Mouse (Mus musculus) cerebral cortex, adult 2 months (tissue): Measurements from ENCODE around the gene Ifnar1.

Source experiments
- WGBS: fragments of 180-500 bp; shearing (Covaris S2); methylation state at CpG from one replicate; pipeline ENCODE4 v1.1.7; 2018; 5-methylcytosine and 5-hydroxymethylcytosine counted together

Ifnar1 gene

DNA sequence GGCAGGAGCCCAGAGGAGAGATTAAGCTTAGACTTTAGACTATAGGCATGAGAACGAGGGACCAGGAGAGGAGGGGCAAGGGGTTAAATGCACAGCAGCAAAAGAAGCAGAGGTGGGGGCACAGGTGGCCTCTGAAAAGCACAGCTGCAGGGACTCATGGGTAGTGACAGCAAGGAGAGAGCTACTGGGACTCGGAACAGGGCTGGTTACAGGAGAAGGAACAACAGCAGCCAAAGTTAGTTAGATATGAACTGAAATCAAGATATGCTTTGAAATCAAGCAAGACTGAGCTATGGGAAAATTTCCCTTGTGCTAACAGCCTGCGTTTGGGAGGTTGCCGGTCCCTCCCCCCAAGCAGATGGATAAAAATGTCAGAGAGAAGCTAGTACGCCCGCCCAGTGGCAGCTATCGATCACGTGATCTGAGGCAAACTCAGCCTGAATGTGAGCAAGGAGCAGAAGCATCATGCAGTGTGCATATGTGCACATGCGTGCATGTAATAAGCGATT is 56.6 kb downstream of the Ifnar1 start:
- WGBS: 25% methylated on average over 10 of the region's 10 CpGs

DNA sequence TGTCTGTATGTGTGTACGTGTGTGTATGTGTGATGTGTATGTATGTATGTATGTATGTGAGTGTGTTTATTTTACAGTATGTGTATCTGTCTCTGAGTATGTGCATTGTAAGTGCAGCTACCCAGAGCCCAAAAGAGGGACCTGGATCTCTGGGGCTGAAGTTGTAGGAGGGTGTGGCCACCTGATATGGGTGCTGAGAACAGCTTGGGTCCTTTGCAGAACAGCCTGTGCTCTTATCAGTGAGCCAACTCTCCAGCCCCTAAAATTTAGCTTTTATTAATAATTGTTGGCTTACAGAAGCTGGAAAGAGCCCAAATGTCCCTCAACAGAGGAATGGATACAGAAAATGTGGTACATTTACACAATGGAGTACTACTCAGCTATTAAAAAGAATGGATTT is 58.6 kb downstream of the Ifnar1 start:
- 91% methylated on average over 1 of the region's 1 CpGs for whole genome bisulfite sequencing

DNA sequence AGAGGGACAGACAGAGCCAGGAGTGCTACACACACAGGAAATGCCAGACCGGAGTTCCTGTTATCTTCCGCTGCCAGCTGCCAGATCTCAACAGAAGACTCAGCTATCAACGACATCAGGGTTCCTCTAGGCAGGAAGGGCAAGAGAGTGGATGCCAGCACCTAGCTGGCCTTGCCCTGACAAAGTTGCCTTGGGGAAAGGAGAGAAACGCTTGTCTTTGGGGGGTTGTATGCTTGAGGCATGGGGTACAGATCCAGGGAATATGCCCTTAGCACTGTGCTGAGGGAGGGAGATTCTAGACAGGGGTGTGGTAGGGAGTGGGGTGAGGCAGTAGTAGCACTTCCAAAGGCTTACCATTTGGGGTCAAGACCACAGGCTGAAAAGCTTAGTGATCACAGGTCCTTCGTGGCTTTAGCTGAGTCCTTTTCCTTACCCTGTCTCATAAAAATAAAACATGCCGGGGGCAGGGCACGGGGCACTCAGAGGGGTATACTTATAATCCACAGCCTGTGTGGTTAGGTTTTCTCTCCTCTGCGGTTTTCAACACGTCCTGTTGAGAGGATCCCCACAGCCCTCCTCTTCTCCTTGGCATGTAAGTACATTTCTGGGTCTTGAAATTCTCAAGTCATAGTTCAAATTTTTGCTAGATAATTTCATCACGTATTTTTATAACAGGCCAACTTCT is 60.7 kb downstream of the Ifnar1 start:
- 75% methylated on average over 10 of the region's 10 CpGs for WGBS

DNA sequence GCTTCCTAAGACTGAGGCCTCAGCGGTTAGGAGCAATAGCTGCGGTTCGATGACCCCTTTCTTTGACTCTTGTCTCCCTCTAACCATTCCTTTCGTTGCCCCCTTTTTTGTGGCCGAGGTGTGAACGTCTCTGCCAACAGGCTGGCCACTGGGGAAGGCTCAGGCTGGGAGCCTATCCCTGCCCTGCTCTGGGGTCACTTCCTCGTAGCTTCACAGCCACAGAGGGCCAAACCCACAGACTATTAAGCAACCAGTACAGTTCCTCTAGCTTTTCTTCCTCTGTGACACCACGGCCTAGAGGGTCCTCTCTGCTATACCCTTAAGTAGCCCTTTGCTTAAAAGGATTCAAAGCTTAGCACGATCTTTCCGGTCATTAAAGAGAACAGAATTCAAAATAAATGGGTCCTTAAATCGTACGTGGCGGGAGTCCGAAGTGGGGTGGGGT is 61.4 kb downstream of the Ifnar1 start:
- WGBS: 37% methylated on average over 14 of the region's 14 CpGs

DNA sequence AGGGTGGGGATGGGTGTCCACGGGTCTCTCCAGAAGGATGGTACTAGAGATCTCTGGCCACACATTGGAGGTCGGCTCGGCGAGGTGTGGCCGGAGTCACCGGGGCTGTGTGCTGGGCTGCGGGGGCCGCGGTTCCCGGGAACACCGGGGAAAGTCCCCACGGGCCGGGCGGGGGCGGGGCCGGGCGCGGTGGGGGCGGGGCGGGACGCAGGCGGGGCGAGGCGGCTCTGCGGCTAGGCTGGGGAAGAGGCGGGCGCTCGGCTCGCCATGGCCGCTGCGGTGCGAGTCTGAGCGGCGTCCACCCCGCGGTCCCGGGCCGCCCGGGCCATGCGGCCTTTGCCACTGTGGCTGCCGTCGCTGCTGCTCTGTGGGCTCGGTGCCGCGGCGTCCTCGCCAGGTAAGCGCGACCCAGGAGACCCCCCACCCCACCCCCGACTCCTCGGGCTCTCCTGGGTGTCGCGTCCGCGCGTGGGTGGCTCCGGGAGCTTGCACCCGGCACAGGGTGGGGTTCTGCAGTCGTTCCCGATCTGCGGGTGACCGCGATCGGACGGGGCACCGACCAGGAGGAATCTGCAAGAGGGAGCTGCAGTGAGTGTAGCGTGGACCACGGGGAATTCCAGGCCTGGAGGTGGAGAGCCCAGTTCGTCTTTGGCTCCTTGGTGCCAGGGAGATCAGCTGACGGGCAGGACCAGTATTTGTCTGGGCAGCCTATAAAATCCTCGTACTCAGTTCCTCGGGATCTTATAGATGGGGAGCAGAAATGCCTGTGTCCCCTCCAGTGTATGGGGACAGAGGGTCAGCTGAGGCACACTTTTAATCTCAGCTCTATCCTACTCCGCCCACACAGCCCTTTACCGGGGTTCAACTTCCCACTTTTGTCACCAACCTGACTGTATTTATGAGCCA is 62.1 kb downstream of the Ifnar1 start, which contains the start of gene Ifngr2:
Gene Ifngr2, plus strand, starts transcription at position 237 of the 906 bp plus-strand sequence.
- WGBS: under 1% methylated on average over 73 of the region's 74 CpGs

DNA sequence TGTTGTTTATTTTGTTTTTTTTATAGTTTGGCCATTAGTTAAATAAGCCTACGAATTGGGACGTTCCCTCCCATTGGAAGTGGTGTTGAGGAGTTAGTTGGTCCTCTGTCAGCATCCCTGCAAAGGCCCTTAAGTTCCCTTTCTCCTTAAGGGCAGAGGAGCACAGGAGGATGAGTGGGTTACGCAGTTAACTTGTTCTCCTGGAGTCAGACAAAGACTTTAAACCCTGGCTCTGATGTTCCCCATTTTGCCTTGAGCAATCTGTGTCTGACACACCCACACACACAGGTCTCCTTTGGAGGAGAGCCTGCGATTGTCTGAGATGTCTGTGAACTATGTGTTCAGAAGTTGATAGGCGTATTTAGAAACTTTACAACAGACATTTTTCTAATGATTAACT is 62.9 kb downstream of the Ifnar1 start:
- WGBS: 29% methylated on average over 5 of the region's 5 CpGs

DNA sequence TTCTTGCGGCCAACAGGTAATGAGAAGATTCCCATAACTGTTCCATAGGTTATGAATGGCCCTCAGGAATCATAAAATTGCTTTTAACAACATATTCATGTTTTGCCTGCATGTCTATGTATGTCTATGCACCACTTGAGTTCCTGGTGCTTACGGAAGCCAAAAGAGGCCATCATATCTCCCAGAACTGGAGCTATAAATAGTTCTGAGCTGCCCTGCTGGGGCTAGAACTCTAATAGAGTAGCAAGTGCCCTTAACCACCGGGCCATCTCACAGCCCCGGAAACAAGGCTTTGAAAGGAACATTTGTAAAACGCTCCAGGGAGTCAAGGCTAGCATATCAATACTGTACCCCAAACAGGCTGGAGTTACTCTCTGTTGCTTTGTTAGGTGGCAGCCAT is 63.5 kb downstream of the Ifnar1 start:
- WGBS: 34% methylated on average over 5 of the region's 5 CpGs

DNA sequence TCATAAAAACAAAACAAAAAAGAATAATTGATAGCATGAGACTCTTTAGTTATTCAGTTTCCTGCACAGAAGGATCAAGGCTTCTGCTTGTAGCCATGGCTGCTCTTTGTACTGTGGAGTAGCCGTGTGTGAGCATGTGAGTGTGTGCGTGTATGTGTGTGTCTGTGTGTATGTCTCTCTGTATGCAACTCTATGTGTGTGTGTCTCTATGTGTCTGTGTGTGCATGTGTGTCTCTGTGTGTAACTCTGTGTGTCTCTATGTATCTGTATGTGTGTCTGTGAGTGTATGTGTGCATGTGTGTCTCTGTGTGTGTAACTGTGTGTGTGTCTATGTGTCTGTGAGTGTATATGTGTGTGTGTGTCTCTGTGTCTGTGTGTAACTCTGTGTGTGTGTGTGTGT is 64.0 kb downstream of the Ifnar1 start:
- WGBS: 63% methylated on average over 2 of the region's 2 CpGs

DNA sequence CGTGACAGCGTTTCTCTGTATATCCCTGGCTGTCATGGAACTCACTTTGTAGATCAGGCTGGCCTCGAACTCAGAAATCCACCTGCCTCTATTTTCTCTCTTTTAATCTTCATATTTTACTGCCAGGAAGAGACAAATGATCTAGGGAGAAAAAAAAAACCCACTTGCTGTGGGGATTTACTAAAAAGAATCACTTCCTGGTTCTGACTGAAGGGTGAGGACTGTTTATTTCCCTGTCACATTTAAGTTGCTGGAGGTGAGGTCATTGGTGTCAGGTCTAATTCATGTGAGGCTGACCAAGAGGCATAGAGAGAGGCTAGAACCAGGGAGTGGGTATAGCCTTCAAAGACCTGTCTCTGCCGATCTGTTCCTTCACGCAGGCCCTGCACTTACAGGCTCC is 64.6 kb downstream of the Ifnar1 start:
- 71% methylated on average over 5 of the region's 5 CpGs for WGBS

DNA sequence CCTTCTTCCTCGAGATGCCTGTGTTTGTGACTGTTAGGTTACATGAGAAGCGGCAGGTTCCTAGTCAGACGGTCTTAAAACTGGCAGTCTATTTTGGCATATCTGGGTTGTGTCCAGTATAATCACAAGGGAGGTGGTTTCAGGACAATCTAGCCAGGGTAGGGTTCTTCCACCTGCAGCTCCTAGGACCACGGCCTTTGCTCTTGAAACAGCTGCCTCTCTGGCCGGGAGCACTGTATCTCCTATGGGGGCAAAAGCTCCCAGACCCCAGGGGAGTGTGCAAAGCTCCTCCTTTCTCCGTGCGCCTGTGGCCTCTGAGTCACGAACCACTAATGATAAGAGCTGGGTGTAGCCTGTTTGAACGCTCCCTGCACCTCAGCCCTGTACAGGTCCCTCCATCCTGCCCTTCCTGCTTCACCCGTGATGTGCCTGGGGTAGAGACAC is 66.1 kb downstream of the Ifnar1 start:
- 79% methylated on average over 10 of the region's 10 CpGs for WGBS

DNA sequence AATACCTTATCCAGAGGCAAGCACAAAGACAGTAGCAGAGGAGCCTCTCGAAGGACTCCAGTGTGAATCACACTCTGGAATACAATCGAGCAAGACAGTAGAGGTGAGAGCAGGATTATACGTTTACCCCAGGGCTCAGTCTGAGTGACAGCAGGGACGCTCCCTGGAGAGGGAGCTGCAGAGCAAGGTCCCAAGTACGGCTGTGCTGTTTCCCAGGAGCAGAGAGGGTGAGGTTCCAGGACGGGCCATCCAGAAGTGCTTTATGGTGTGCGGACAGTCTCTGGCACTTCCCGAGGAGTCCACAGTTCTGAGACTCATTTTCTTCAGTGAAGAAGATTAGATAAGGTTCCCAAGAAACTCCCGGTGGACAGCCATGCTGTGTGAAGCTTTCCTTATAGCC is 67.0 kb downstream of the Ifnar1 start:
- 85% methylated on average over 9 of the region's 9 CpGs for WGBS

DNA sequence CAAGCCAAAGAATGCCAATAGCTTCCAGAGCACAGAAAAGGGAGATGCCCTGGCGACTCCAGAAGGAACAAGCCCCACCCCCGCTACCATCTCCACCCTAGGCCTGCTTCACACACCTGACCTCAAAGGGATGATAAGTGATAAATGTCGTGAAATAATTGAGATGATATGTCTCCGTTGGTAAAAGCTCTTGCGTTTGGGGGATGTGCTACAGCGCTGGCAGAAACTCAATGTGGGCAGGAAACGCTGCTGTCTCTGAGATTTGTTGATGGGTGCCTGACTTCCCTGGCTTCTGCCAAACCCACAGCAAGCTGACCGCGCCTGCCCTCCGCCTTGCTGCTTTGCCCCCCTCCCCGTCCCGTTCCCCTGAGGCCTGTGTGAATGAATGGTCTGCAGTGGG is 68.6 kb downstream of the Ifnar1 start:
- whole genome bisulfite sequencing: 35% methylated on average over 12 of the region's 12 CpGs

DNA sequence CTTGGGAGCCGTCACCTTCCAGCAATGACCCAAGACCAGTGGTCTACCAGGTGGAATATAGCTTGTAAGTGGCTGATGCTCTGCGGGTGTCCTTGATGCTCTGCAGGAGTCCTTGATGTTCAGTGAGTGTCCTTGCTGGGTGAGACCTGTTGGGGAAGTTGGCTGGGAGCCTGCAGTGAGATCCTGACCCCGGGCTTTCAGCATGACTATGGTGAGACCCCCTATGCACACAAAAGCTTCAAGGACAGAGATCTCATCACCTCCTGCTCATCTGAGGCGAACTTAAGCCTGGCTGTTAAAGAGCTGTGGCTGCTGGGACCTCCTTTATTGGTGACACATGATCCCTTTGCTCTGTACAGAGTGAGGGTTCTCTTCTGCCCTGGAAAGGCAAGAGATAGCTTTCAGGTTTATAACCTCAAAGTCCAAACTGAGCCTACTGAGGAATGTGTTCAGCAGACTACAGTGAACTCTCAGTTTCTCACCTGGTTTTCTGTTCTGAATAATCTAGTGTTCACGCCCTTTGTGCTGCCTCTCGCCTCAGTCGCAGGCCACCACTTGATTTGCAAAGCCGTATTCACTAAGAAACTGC is 70.1 kb downstream of the Ifnar1 start:
- WGBS: 94% methylated on average over 8 of the region's 8 CpGs

DNA sequence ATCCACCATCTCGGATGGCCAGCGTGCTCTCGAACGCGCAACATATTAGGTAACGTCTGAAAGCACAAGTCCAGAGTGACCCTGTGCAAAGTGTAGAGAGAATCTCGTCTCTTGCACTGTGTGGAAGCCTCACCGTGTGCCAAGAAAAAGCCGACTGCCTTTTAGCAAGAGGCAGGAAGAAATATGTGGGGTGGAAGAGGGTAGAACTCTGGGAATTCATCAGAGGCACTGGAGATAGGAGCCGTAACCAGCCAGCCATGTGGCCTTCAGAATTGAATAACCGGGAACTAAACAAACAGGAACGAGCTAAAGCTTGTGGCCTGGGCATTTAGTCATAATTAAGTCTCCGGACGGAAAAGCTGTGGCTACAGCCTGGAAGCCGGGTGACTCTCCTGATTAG is 71.6 kb downstream of the Ifnar1 start:
- WGBS: 82% methylated on average over 15 of the region's 15 CpGs
